Mouse (Mus musculus) telencephalon, adult 2 months (tissue): ENCODE results near the gene Pakap.

Source experiments
- DNase-seq: peaks from one replicate; pipeline ENCODE4 v3.0.0-alpha.2; 2011; ENCODE audit warnings: low read depth, low spot score

Gene Pakap

DNA sequence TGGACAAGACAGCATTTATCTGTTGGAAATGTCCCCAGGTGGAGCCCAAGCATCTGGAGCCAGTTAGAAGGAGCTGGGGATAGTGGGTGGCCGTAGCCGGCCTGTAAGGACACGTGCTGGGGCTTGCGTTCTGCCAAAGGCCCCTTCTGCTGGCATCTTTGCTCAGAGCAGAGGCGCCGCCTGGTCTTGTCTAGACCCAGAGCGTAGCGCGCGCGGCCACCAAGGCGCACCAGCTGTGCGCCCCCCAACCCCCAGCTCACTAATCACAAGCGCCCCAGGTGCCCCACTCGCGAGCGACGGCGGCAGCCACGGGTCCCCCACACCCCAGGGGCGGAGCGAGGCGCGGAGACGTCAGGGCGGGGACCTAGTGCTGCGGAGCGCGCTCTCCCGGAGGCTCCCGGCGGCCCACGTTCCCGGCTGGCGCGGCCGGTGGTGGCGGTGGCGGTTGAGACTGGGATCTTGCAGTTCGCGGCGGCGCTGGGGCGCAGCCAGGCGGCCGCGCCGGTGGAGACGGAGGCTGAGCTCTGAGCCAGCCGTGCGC lies at the start of gene Pakap:
Gene Pakap (plus strand): TSS at position 514 of the 541 bp plus-strand sequence.
- DNase-seq = peak; percentile 28

DNA sequence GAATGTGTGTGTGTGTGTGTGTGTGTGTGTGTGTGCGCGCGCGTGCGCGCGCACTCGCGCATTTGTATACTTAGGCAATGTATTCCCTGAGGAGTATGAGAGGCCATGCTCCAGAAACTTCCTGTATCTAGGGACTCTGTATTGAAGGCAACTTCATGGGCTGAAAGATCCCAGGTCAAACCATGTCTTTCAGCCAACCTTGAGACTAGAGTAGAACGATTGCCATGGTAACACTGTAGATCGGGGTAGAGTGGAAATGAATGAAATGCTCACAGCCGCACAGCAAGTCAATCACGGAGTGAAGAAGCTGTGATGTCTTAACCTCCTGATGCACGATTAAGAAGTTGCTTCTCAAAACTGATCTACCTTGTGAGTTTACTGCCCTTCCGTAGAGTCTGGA lies 44.5 kb upstream of the Pakap start:
- no peak for DNase-seq

DNA sequence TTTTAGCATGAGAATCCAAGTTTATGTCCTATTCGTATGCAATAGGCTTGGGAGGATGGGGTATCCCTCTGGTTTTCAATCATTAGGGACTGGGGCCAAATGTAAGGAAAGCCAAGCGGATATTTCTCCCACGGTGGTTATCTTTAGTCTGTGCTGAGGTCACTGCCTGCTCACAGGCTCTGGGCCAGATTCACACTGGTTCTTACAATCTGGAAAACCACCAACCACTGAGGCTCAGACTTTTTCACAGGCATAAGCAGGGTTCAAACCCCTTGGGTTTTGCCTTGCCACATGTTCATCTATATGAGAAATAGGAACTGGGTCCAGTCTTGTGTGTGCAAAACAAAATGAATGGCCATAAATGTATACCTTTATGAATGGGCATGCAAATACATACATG lies 43.5 kb upstream of the Pakap start:
- DNase-seq = no peak

DNA sequence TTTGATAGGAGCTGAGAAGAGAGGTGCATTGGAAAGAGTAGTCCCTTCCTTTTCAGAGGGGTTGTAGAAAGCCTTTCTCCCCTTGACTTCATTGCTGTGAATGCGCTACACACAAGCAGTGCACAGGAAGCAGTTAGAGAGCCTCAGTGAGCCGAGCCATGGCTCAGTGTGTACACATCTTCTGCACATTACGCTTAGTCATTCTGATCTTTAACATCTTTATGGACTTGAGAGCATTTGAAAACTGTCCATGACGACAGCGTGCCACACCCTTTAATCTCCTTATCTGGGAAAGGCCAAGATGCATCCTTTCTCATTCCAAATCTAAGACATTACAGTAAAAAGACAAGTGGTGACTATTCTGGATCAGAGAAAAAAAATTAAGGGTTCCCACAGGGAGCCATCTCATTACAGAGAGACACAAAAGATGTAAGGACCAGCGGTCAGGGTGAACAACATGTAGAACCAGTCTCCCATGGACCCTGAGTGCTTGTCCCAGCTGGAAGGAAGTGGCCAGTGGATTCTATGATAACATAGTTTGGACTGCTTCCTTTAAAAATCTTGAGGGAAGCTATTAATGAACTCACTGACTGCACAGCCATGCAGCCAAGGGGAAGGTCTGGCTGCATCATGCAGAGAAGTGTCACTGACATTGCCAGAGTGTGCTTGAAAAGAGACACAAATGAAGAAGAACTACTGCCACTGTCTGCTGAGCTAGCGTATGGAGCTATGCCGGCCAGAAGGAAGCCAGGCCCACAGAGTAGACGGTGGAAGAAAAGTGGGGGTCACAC lies 42.6 kb upstream of the Pakap start:
- DNase-seq = no peak

DNA sequence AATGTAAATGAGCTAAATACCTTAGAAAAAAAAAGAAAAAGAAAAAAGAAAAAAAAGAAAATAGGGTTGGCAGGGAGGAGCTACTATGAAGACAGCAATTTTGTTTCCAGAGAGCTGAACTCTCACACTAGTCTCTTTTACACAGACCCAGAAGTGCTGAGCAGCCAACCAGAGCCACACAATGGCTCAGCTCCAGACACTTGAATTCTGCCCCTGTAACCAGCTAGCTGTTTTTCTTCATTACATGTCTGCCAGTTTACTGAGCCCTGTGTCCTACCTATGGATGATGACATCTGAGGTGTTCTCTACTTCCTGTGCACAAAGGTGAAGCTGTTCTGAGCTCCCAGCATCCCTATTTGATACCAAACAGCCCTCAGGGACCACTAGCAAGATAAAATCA lies 39.7 kb upstream of the Pakap start:
- DNase-seq = no peak

DNA sequence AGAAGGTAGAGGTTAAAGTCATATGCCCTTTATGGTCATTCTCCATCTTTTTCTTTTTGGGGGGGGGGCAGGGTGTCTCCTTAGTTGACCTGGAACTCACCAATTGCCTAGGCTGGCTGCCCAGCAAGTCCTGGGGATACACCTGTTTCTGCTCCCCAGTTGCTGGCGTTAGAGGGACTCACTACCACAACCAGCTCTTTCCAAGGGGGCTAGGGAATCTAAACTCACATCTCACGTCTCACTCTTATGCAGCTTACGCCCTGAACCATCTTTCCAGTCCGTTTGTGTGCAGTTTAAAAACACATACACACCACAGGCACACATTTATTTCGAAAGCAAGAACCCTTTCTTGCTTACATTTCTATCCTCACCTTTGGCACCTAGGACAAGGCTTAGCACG lies 34.3 kb upstream of the Pakap start:
- DNase-seq = no peak

DNA sequence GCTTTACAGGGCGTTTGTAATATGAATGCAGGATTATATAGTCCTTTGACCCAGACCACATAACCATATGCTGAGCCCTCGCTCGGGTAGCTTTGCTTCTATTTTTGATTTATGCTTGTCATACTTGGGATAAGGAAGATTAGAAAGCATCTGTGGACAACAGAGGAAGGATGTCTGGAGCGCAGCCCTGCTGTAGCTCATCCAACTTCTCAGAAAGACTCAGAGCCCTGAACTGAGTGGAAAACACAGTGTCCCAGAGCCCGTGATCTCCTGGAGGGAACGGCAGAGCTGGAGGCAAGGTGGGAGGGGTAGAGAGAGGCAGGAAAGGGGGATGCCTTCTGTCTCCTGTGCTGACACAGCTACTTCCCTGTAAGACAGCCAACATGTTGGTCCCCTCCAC lies 33.7 kb upstream of the Pakap start:
- no peak for DNase-seq

DNA sequence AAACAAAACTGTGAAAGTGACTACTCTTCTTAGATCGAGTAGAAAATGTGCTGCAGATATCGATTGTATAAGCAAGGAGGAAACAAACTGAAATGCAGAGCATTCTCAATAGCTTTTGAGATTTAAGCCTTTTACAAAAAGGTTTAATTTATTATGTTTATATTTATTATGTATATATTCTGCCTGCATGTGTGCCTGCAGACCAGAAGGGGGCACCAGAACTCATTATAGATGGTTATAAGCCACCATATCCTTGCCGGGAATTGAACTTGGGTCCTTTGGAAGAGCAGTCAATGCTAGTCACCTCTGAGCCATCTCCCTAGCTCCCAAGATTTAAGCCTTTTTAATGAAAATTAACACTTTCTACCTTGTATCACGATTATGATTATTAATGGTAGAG lies 32.9 kb upstream of the Pakap start:
- DNase-seq = no peak

DNA sequence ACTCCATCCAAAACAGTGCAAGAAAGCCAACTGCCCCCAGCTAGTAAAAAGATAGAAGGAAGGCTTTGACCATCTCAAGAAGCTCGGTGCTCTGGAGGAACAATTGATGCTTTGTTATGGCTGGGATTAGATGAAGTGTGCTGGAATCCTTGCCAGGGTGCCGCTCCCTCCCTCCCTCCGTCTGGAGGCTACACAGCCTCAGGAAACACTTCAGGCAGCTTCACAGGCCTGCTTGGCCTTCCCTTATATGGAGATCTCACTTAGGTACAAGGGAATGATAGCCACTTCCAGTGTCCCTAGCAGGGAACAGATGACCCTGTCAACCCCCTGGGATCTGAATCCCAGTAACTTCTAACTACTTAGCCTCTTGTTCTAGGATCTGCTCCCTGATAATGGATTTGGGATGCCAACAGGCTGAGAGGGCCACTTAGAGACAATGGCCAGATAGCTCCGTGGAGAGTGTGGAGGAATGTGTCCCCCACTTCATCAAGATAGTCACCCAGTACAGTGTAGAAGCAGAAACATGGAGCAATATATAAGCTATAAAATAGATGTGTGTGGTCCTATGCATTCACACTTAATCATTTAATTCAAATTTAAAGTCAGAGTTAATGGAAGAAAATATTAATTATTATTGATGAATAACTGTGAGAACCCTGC lies 29.8 kb upstream of the Pakap start:
- no peak for DNase-seq

DNA sequence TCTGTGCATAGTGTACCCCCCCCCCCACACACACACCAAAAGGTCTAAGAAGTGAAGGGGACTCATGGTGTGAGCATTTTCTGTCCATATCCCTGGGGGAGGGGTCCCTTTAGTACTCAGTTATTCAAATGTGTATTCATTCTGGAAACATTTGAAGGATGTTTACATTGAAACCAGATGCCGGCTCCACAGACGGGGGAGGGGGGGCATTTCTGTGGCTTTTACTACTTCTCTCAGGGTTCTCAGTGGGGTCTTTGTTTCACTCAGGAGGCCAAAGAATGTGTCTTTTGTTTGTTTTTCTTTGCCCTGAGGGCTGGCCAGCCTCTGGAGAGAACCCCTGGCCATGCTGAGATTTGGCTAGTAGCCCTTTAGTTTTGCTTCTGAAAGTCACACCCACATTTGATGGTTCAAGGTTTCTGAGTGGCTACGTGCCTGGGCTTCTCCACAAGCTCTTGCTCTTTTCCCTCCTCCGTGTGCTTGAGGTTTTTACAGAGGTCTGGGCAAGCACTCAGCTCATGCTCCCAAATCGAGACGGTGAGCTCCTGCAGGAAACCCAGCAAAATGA lies 24.2 kb upstream of the Pakap start:
- no peak for DNase-seq

DNA sequence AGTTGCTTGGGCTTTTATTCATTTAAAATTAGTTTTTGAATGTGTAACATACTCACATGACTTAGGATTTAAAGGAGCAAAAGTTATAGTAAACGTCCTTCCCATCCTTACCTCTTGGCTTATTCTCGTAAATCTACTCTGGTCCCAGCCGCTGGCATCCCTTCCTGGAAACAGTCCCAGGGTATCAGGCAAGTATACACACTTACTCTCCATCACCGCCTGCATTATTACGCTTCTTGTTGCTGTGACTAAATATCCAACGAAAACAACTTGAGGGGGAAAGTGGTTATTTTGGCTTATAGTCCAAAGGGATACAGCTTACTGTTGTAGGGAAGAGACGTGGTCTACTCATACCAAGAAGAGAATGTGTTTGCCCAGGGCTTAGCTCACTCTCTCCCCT lies 20.2 kb upstream of the Pakap start:
- DNase-seq = no peak

DNA sequence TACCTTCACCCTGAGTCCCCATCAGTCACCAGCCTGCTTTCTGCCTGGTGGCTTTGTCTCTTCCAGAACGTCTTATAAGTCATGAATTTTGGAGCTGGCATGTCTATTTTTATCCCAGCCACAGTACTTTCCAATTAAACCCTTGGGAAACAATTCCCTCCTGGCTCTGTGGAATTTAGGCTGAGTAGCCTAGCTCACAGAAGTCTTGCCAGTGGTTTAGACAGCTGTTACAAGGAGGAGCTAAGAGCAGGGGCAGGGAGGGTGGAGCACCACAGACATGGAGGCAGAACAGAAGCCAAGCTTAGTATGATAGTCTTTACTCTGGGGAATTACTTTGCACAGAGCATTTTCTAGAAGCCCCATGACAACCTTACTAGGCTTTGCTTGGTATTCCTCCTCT lies 17.8 kb upstream of the Pakap start:
- DNase-seq = no peak

DNA sequence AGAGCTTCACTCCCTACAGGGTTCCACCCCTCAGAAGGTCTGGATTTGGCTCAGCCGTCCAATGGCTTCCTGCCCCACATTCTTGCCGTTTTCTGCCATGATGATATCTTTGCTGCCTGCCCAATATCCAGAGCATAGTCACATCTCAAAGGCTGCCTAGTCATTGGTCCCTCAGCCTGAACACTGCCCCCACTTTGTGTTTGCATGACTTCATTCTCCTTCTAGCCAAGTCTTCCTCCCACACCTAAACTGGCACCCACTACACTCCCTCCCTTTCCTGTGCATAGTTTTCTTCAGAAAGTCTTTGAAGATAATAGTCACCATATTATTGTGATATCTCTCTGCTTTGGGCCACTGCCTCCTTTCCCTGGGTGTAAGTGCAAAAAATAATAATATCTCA lies 10.9 kb upstream of the Pakap start:
- DNase-seq = peak; percentile 49

DNA sequence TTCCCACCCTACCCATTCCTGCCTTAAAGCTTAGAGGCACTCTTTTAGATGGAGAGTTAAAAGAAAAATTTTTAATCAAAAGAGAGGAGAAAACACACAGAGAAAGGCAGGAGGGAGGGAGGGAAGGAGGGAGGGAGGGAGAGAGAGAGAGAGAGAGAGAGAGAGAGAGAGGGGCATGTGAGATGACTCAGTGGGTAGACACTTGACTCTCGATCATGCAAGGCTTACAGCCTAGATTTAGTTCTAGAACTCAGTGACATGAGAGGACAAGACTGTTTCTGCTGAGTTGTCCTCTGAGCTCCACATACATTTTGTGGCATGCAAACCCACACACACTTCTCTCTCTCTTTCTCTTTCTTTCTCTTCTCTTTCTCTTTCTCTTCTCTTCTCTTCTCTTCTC lies 8.5 kb upstream of the Pakap start:
- no peak for DNase-seq

DNA sequence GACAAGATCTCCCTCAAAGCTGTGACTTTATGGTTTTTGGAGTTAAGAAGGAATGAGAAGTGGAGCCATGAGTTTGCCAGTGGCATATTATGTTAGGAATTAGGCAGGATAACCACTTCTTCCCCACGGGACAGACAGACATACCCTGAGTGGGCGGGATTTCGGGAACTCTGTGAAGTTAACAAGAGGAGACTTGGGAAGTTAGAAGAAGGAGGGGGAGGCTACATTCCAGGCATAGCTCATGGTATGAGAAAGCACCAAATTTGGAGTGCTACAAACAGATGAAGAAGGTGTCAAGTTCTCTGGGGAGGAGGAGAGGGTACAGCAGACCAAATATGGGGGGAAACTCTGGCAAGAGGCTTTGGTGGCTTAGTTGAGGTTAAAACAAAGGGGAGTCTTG lies 8.0 kb upstream of the Pakap start:
- DNase-seq = no peak

DNA sequence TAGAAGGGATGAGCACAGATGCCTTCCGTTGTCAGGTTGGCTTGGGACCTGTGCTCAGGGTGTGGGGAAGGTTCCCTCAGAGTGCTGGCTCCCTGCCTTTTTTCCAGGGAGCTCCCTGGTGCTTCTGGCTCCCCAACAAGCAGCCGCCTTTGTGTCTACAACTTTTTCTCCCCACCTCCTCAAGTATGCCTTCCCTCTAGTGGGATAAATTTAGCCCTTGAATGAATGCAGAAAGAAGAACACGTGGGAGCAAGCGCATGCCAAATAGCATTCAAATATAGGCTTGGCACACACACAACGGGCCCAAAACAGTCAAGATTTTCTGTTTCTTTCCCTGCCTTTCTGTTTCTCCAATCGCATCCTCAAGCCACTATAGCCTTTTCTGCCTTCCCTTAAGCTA lies 6.9 kb upstream of the Pakap start:
- peak; percentile 90 for DNase-seq

DNA sequence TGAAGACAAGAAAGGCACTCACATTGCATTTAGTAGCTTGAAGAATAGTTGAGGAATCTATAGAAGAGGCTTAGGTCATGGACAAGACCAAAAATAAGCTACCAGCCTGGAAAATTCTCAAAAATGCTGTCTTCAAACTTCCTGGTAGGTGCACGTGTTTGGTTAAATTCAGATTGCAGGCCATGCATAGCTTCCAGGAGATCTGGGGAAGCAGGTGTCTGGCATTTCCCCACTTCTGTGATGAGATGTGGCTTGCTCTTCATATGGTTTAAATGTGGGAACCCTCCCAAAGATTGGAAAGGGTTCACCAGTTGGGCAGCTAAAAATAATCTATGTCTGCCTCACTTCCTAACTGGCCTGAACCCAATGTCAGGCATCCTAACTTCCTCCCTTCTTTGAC lies 2.7 kb upstream of the Pakap start:
- DNase-seq = no peak

DNA sequence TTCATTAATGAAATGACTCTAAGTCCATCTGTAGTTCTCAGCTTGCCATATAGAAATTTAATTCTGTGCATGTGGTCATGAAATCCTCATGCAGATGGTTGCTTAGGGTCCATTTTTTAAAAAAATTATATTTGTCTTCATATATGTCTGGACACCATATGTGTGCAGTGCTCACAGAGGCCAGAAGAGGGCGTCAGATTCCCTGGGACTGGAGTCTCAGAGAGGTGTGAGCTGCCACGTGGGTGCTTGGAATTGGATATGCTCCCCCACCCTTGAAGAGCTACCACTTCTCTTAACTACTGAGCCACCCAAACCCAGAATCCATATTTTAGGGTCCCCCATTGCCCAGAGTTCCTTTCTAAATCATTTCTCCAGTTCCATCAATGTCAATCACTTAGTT lies 2.2 kb upstream of the Pakap start:
- DNase-seq = no peak

DNA sequence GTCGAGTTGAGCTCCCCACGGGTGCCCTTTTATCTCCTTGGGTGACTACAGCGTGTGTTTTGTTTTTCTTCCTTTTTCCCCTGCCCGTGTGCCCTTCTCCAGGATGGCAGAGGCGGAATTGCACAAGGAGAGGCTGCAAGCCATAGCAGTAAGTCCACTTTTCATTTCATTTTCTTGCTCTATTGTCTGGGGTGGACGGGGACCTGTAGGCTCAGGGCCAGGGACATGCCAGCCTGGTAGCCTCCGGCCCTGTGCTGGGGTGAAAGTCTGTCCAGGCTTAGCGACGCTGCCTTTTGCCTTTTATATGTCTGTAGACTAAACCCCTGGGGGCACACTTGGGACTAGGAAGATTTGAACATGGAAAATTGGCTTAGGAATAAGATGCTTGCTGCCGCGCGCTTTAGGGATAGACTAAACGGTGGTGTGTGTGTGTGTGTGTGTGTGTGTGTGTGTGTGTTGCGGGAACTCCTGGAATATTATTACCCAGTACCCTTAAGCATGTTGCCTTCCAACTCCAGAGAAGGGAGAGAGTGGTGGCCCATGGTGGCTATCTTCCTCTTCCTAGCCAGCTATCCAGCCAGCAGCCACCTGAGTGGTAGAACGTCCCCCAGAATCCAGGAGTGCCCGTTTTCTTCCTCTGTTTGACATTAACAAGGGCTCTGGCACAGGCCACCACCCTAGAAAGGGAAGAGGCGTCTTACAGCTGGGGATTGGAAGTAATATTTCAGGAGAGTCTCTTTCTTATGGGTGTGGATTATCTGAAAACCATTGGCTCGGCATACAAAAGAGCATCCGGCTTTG lies 489 bp downstream of the Pakap start:
- DNase-seq = no peak

DNA sequence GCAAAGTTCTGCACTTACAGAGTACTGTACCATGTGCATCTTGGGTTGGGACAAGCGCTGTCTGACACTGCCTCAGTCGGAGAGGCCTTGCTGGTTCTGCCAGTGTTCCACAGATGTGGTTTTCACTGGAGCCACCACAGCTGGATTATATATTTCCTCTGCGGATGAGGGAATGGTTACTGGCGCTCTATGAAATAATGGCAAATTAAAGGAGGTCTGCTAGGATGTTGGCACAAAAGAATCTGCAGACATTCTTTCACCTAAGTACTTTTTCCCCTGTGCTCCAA lies 1.0 kb downstream of the Pakap start:
- DNase-seq = no peak

DNA sequence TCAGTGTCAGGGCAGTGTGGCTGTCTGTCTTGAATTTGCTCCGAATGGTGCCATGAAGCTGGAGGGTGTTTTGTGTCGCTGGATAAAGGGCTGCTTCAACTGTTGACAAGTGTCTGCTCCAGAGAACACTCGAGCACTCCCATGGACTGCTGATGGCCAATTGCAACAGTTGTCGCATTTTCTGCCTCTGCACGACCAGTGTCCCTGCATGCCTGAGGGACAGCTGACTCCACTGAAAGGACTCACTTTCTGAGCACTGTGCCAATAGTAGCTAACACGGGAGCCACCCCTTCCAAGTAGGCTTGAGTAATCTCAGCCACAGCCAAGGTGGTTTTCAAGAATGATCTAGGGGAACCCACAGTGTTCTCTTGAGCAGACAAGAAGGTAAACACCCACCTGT lies 1.7 kb downstream of the Pakap start:
- no peak for DNase-seq

DNA sequence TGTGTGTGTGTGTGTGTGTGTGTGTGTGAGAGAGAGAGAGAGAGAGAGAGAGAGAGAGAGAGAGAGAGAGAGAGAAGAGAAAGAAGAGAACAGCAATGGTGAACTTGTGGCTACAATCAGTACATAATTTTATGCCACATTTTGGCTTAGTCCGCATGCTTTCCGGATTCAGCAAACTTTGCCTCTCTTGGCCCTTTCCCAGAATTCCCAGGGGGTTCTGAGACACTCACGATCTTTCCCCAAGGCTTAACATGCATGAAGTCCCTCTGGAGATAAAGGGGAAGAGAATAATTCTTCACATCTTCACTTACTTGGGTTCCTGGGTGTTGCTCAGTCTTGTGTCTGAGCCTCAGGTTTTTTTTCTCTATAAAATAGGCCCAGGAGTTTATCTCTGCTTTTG lies 2.2 kb downstream of the Pakap start:
- no peak for DNase-seq
